Mouse (Mus musculus) liver, embryonic 15.5 days (tissue): Measurements from ENCODE around the gene Ltbp2. TPM values are rescaled to one million over a fixed set of nuclear protein-coding genes. Genes with fewer than 3 reads are reported as not detected.

ENCODE experiments used
- ATAC-seq: fragments of 200-750 bp; cut with Nextera tagmentation; 2 replicates; pipeline ENCODE4 v1.8.0; 2017; ENCODE audit warnings: moderate number of reproducible peaks, mild to moderate bottlenecking, moderate library complexity; ENCODE audit not compliant: insufficient read depth
- H3K27ac ChIP-seq: fragments of 300-500 bp; sonication (generic); replicated peaks from 2 replicates; pipeline ENCODE4 v1.5.1; 2015; ENCODE audit warnings: mild to moderate bottlenecking, inconsistent platforms
- H3K27me3 ChIP-seq: fragments of 300-500 bp; sonication (generic); 2 replicates; pipeline ENCODE4 v1.6.1; 2015; ENCODE audit warnings: mild to moderate bottlenecking, inconsistent platforms
- H3K36me3 ChIP-seq: fragments of 300-500 bp; sonication (generic); replicated peaks from 2 replicates; pipeline ENCODE4 v1.6.1; 2015; ENCODE audit warnings: moderate library complexity, mild to moderate bottlenecking, inconsistent platforms
- H3K4me1 ChIP-seq: fragments of 300-500 bp; sonication (generic); replicated peaks from 2 replicates; pipeline ENCODE4 v1.6.1; 2015; ENCODE audit warnings: inconsistent platforms
- H3K4me2 ChIP-seq: fragments of 300-500 bp; sonication (generic); 2 replicates; pipeline ENCODE4 v1.6.1; 2015; ENCODE audit warnings: moderate library complexity, mild to moderate bottlenecking, inconsistent platforms
- H3K4me3 ChIP-seq: fragments of 300-500 bp; sonication (generic); replicated peaks from 2 replicates; pipeline ENCODE4 v1.5.1; 2015; ENCODE audit warnings: mild to moderate bottlenecking, inconsistent platforms
- H3K9ac ChIP-seq: fragments of 300-500 bp; sonication (generic); 2 replicates; pipeline ENCODE4 v1.6.1; 2015; ENCODE audit warnings: moderate library complexity, mild to moderate bottlenecking, inconsistent platforms
- H3K9me3 ChIP-seq: fragments of 300-500 bp; sonication (generic); replicated peaks from 2 replicates; pipeline ENCODE4 v1.6.1; 2016; ENCODE audit warnings: inconsistent platforms
- WGBS: fragments of 180-500 bp; shearing (Covaris S2); methylation state at CpG from one replicate; pipeline ENCODE4 v1.1.7; 2015; ENCODE audit warnings: mixed read lengths; ENCODE audit not compliant: insufficient replicate concordance; 5-methylcytosine and 5-hydroxymethylcytosine counted together
- polyA plus RNA-seq: library from polyadenylated mRNA; unstranded; fragments of >200 nt; fragmentation: Nextera tagmentation; extraction: Ambion mirVana; gene quantifications from 2 replicates; pipeline ENCODE4 v1.2.1, GENCODE M21; 2015

Ltbp2 gene
- polyA plus RNA-seq, 1 experiment from 2014 or later, result 0.26 TPM

GRCm38 (mm10) chr12:84835626-84836025 lies 40.7 kb downstream of the Ltbp2 start:
- no peak for ATAC-seq
- Histone ChIP-seq H3K9me3 (no peaks in the 10 kb centered on the region), H3K27me3 (peaks cover 11% of the 10 kb centered on the region; the same call in 1 of the 2 replicates), H3K27ac (no peak overlapping the region), H3K36me3 (no peaks in the 10 kb centered on the region), H3K9ac (no peak overlapping the region), H3K4me2 (no peak overlapping the region), H3K4me1 (peaks cover 9% of the 10 kb centered on the region; the same call in 1 of the 2 replicates), H3K4me3 (no peak overlapping the region)
- 63% methylated on average over 5 of the region's 5 CpGs for WGBS

- Histone ChIP-seq H3K27me3 (peaks cover 20% of the 10 kb centered on the region), H3K9me3 (no peaks in the 10 kb centered on the region), H3K4me2 (no peak overlapping the region), H3K9ac (no peak overlapping the region), H3K36me3 (no peaks in the 10 kb centered on the region), H3K27ac (no peak overlapping the region), H3K4me3 (no peak overlapping the region), H3K4me1 (peaks cover 6% of the 10 kb centered on the region; the same call in 1 of the 2 replicates)
- no peak for ATAC-seq
- 75% methylated on average over 4 of the region's 4 CpGs for WGBS
Measured at GRCm38 (mm10) chr12:84834773-84835172, 41.6 kb downstream of the Ltbp2 start.

- Histone ChIP-seq H3K4me1 (no peaks in the 10 kb centered on the region), H3K4me3 (no peak overlapping the region), H3K4me2 (no peak overlapping the region), H3K9me3 (no peaks in the 10 kb centered on the region), H3K27ac (no peak overlapping the region), H3K36me3 (no peaks in the 10 kb centered on the region), H3K27me3 (peaks cover 45% of the 10 kb centered on the region), H3K9ac (no peak overlapping the region)
- 60% methylated on average over 10 of the region's 10 CpGs for WGBS
- no peak for ATAC-seq
Measured at GRCm38 (mm10) chr12:84831648-84832047, 44.7 kb downstream of the Ltbp2 start.

DNA sequence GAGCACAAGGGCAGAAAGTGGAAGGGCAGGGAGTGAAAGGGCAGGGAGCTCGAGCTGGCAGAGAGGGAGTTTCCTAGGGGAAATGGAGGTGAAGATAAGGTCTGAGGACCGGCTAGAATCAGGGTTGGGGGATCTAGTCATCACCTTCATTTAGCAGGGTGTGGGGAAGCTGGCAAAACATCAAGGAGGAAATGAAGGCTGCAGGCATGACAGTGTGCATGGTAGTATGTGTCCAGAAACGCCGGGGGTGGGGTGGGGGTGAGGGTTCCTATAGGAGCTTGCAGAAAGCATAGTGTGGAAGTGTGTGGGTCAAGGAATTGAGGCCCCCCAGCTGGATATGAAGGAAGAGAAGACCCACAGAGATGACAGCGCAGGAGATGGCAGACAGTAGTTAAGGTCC lies 45.2 kb downstream of the Ltbp2 start:
- Histone ChIP-seq H3K36me3 (no peaks in the 10 kb centered on the region), H3K9me3 (no peaks in the 10 kb centered on the region), H3K27me3 (peaks cover 47% of the 10 kb centered on the region), H3K9ac (no peak overlapping the region), H3K27ac (no peak overlapping the region), H3K4me2 (no peak overlapping the region), H3K4me3 (no peak overlapping the region), H3K4me1 (no peaks in the 10 kb centered on the region)
- WGBS, result 43% methylated on average over 5 of the region's 5 CpGs
- no peak for ATAC-seq

- no peaks in the 10 kb centered on the region for H3K4me1 ChIP-seq
- H3K27me3 ChIP-seq, result peaks cover 49% of the 10 kb centered on the region
- 64% methylated on average over 5 of the region's 5 CpGs for WGBS
- no peaks in the 10 kb centered on the region for H3K36me3 ChIP-seq
- ATAC-seq, result no peak
- no peak overlapping the region for H3K27ac ChIP-seq
- H3K4me2 ChIP-seq, result no peak overlapping the region
- no peaks in the 10 kb centered on the region for H3K9me3 ChIP-seq
- no peak overlapping the region for H3K4me3 ChIP-seq
- H3K9ac ChIP-seq, result no peak overlapping the region
Measured at GRCm38 (mm10) chr12:84830438-84830837, 45.9 kb downstream of the Ltbp2 start.

GRCm38 (mm10) chr12:84829913-84830312 lies 46.4 kb downstream of the Ltbp2 start:
- Histone ChIP-seq H3K27me3 (peaks cover 47% of the 10 kb centered on the region), H3K4me3 (no peak overlapping the region), H3K36me3 (no peaks in the 10 kb centered on the region), H3K4me1 (no peaks in the 10 kb centered on the region), H3K4me2 (no peak overlapping the region), H3K27ac (no peak overlapping the region), H3K9ac (no peak overlapping the region), H3K9me3 (no peaks in the 10 kb centered on the region)
- ATAC-seq, result no peak
- WGBS, result 58% methylated on average over 10 of the region's 10 CpGs

- Histone ChIP-seq H3K4me1 (no peaks in the 10 kb centered on the region), H3K4me3 (no peak overlapping the region), H3K27ac (no peak overlapping the region), H3K4me2 (no peak overlapping the region), H3K9me3 (no peaks in the 10 kb centered on the region), H3K36me3 (no peaks in the 10 kb centered on the region), H3K27me3 (peaks cover 51% of the 10 kb centered on the region), H3K9ac (no peak overlapping the region)
- WGBS, result 65% methylated on average over 20 of the region's 20 CpGs
- no peak for ATAC-seq
Measured at GRCm38 (mm10) chr12:84829109-84829724, 47.1 kb downstream of the Ltbp2 start.

- Histone ChIP-seq H3K4me2 (no peak overlapping the region), H3K27me3 (peaks cover 51% of the 10 kb centered on the region), H3K36me3 (no peaks in the 10 kb centered on the region), H3K9me3 (no peaks in the 10 kb centered on the region), H3K4me1 (no peaks in the 10 kb centered on the region), H3K27ac (no peak overlapping the region), H3K4me3 (no peak overlapping the region), H3K9ac (no peak overlapping the region)
- no peak for ATAC-seq
- WGBS, result 53% methylated on average over 8 of the region's 8 CpGs
Measured at GRCm38 (mm10) chr12:84827384-84827933, 48.9 kb downstream of the Ltbp2 start.

- peaks cover 20% of the 10 kb centered on the region for H3K4me1 ChIP-seq
- no peak overlapping the region for H3K4me2 ChIP-seq
- no peak overlapping the region for H3K4me3 ChIP-seq
- WGBS, result 62% methylated on average over 5 of the region's 5 CpGs
- no peak for ATAC-seq
- H3K36me3 ChIP-seq, result no peaks in the 10 kb centered on the region
- no peak overlapping the region for H3K9ac ChIP-seq
- no peak overlapping the region for H3K27ac ChIP-seq
- no peaks in the 10 kb centered on the region for H3K9me3 ChIP-seq
- peaks cover 32% of the 10 kb centered on the region for H3K27me3 ChIP-seq
Measured at GRCm38 (mm10) chr12:84824203-84824602, 52.1 kb downstream of the Ltbp2 start.

DNA sequence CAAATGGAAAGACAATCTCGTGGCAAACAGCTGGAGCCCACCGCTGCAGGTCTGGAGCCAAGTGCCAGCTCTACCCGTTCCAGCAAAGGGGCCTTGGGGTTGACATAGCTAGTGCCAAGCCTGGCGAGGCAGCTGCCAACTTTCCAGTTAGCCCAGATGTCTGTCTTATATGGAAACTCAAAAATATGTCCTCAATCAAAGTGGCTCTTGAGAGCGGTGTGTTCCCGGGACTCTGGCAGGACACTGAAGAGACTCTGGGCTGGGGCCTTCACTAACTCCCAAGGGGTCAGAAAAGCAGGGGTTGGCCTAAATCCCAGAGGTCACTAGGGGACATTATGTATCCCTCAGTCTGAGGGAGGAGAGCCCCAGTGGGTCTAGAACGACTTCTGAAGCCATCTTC lies 52.7 kb downstream of the Ltbp2 start:
- Histone ChIP-seq H3K4me1 (peaks cover 26% of the 10 kb centered on the region), H3K27me3 (peaks cover 26% of the 10 kb centered on the region), H3K4me3 (no peak overlapping the region), H3K4me2 (no peak overlapping the region), H3K36me3 (no peaks in the 10 kb centered on the region), H3K9ac (no peak overlapping the region), H3K27ac (no peak overlapping the region), H3K9me3 (no peaks in the 10 kb centered on the region)
- no peak for ATAC-seq
- 69% methylated on average over 7 of the region's 7 CpGs for WGBS

- H3K4me2 ChIP-seq, result peak overlapping the region; percentile 47
- peak; percentile 99 for ATAC-seq
- no peaks in the 10 kb centered on the region for H3K36me3 ChIP-seq
- peak overlapping the region; percentile 16 for H3K9ac ChIP-seq
- H3K27ac ChIP-seq, result peak overlapping the region; percentile 86
- no peak overlapping the region for H3K4me3 ChIP-seq
- no peaks in the 10 kb centered on the region for H3K9me3 ChIP-seq
- WGBS, result 62% methylated on average over 13 of the region's 13 CpGs
- peaks cover 37% of the 10 kb centered on the region for H3K4me1 ChIP-seq
- H3K27me3 ChIP-seq, result no peaks in the 10 kb centered on the region
Measured at GRCm38 (mm10) chr12:84819236-84820168, 56.8 kb downstream of the Ltbp2 start.
